Mouse (Mus musculus) layer of hippocampus, adult 8-10 months (tissue): ENCODE measurements around the gene Ube2e2. TPM values are rescaled to one million over a fixed set of nuclear protein-coding genes. Genes with fewer than 3 reads are reported as not detected.

Source experiments
- DNase-seq, 2 experiments: peaks; one replicate each; pipeline ENCODE4 v3.0.0; 2022; ENCODE audit warnings: low spot score in 2 of 2
- total RNA-seq, 4 experiments: library from RNA; stranded (reverse); gene quantifications; 2 replicates each; pipeline ENCODE4 v1.2.4; 2022

Gene Ube2e2
- 100 to 1,000 TPM; 182 to 214 (median 199) TPM for total RNA-seq

DNA sequence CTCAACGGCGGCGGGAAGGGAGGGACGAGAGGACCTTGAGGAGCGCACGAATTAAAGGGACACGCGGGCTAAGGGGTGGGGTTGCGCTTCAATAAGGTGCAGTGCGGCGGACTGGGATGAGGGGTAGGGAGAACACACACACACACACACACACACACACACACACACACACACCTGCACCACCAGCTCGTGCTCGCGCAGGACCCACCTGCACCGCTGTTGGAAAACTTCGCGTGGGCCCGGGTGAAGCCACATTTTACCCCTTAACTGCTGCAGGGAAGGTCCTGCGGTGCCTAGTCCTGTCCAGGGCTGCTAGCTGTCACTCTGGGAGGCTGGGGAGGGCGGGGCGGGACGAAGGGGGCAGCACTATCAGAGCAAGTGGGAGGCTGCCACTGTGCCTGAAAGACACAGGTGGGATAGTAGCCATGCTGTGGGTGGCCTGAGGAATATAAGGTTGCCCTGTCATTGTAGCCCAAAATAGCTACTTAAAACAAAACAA, at the start of gene Ube2e2:
Ube2e2 (minus strand) TSS at position 321 of the 499 bp plus-strand sequence.
- no peak for DNase-seq

DNA sequence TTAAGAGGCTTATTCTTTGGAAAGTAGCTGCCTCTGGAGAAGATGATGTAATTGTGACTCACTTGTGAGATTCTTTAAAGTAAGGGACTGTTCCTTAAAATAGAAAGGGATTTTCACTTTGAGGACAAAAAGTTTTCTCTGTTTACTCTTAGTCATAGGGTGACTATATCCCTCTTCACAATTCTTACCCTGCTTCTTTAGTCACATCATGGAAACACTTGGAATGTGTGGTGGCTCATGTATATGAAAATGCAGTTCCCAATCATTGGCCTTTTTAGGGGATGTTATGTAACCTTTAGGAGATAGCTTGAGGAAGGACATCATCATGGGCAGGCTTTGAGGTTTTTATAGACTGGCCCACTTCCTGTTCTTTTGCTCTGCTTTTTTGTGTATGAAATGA, 46.0 kb upstream of the Ube2e2 start:
- no peak for DNase-seq

DNA sequence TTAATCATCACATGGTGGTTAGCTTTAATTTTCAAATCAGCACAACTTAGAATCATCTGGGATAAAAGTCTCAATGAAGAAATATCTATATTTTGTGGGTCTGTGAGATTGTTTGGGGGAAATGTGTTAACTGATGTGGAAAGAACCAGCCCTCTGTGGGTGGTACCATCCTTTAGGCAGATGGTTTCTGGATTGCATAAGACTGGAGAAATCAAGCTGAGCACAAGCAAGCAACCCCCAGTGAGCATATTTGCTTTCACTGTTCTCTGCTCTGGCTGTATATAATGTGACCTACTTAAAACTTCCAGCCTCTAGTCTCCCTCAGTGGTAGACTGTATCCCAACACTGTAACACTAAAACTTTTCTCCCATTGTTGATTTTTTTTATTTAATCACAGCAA, 9.5 kb upstream of the Ube2e2 start:
- peak; percentile 24 to 26 for DNase-seq

DNA sequence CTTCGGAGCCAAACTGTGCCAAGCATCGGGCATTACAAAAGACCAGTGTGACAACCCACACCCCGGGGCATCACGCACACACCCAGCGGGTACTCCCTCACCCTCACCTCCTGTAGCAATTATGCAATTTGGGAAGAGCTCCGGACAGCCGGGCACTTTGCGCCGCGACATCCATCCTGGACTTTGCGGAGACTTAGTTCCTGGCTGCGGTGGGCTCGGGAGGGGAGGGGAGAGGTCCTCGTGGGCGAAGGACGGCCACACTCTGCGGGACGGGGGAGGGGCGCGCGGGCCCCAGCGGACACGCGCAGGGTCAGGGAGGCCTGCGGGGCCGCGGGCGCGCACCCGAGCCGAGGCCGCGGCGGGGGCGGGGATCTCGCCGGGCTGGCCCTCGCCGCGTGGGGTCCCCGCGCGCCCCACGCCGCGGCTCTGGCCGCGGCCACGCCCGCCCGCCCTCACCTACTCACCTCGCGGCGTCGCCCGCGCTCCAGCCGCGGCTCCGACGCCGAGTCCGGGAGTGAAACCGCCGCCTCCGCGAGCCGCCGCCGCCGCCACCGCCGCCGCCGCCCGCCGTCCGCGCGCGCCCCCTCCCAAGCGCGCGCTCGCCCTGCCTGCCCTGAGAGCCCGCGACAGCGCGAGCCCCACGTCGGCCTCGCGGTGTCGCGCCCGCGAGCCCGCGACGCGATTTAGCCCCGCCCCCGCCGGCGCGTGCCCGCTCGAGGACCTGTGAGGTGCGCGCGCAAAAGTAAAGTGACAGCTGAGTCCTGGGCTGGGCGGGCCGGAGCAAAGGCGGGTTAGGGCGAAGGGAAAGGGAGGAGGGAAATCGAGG, 733 bp downstream of the Ube2e2 start:
- DNase-seq: peak; percentile 75 to 80

DNA sequence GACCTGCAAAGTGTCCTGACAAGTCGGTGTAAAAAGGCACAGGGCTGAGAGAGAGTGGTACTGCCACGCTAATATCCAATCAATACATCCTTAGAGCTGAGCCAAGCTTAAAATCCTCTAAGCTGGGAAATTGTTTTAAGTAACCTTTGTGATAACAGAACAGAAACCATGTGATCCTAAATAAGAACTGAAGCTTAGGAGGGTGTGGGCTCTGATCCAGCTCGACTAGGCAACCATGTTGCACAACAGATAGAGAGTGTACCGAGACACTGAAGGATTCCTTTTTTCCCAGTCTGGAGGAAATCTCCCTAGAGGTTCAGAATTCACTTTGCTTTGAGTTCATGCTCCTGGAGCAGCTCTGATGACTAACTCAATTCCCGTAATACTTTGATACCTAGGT, 4.5 kb downstream of the Ube2e2 start:
- DNase-seq: no peak

DNA sequence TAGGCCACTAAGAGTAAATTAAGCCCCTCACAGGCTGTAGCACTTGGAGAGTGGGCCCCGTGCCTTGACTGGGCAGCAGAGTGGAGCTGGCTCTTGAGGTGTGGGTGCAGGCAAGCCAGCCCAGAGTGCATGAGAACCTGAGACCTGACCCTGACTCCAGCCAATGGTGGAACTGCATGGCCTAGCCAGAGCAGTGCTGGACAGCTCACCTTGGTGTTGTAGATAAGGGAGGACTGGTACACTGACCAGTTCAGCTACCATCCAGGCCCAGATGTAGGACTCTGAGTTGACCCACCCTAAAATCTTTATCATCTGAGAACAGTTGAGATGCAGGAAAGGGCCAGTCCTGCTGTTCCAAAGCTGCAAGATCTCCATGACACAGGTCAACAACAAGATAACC, 11.6 kb downstream of the Ube2e2 start:
- no peak for DNase-seq

DNA sequence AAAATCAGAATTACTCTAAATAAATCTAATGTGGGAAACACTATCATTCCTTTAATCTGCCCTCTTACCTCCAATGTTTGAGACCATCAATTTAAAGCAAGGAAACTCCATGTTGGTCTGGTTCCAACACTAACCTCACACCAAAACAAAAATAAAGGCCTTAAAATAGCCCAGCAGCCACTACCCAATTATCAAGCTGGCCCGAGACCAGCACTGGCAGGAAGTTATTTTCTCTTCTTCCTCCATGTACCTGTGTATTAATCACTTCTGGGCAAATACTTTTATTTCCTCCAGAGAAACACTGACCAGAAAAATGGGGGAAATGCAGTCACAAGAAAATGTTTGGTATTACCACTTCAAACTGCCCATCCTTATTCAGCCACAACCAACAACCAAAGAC, 23.4 kb downstream of the Ube2e2 start:
- no peak for DNase-seq

DNA sequence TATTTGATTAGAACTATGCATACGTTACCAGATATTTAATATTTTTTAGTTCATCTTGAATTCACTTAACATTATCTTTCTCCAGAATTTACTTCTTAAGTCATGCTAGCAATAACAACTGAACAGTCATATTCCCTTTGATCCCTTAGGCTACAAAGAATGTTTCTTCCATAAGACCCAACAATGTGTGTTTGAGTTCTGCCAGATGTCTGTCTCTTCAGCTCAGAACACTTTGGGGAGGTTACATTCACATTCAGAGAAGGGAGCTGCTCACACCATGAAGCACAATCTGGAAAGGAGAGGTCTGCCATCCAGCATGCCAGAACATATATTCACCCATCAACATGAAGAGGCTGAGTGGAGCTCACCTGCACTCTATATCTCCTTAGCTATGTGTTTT, 65.4 kb downstream of the Ube2e2 start:
- no peak for DNase-seq

DNA sequence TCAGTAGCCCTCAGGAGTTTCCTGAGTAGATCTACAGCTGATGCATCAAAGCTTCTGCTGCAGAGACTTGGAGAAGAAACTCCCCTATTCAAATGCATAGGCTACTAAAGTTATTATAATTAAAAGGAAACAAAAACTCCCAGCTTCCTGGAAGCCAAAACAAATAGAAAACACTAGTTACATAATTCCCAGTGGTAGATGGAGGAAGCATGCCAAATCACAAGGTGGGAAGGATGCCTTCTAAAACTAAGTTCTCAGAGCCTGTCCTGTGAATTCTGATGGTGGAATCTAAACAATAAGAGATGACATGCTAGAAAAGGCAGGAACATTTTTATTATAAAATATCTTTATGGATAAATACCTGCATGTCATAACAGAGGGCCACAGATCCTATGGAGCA, 67.3 kb downstream of the Ube2e2 start:
- DNase-seq: no peak

DNA sequence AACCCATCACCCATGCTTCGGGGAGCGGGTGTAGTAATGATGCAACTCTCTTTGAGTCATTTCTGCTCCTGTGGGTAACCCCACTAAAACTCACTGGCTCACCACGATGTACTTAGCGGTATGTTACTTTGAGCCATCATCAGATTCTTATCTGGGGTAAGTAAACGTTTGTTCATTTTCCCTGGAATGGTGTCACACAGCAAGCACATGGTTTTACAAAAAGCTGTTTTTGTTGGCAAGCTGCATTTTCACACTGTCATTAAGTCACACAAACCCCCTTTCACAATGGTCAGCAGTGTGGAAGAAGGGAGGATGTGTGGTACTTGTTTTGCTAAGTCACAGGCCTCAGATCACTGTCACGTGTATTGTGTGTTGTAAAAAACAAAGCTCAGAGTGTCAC, 73.4 kb downstream of the Ube2e2 start:
- DNase-seq: no peak

DNA sequence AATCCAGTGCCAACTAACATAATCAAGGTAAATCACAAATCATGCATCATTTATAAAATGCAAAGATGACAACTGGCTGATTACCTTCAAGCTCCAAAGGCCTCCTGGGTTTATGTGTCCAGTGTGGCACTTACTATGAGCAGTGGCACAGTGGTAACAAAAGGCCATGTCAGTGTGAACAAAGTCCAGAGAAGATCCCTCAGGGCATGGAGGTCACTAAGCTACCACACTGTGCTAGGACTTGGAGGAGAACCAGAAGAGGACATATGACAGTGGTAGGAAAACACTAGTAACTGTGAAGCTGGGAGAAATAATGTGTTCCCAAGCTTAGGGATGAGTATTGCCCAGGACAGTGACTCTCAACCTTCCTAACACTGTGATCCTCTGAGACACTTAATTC, 97.2 kb downstream of the Ube2e2 start:
- DNase-seq: no peak

DNA sequence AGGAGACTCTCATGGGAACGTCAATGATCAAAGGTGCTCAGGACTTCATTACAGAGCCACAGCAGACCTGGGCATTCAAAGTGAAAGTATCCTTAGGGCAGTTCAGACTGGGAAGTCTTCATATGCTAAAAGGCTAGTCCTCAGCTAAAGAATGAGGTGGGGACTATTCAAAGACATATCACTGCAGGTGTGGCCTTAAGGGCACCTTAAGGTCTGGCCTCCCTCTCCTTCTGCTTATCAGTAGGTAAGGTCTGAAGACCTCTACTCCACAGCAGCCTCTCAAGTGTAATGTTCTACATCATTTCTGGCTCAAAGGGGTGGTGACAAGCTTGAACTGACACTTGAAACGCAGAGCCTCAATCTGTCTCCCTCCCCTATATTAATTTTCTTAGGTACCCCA, 98.3 kb downstream of the Ube2e2 start:
- DNase-seq: no peak

DNA sequence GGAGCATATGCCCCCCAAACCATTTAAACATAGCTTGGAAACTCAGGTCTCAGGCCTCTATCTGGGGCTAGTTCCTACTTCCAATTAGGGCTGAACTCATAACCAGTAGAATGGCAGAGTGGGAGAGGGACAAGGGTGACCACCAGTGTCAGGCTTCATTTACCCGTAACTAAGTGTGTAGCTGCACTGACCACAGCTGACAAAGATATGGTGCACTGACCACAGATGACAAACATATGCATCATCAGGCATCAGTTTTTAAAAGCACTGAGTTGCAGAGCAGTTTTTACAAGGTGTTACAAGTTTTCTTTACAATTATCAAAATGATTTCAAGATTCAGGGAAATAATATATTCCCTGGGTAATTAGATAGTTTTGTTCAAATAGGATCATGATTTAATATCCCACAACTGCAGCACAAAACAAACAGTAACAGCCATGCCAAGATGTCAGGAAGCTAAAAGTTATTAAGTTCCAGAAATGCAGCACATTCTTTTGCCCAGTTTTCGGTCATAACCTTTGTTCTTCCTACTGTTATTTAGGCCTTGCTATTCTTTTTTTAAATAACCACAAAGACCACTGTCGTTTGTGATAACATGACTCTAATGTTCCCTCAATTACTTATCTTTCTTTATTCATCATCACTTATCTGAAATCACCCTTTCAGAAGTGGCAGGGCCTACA, 114.9 kb downstream of the Ube2e2 start:
- no peak for DNase-seq

DNA sequence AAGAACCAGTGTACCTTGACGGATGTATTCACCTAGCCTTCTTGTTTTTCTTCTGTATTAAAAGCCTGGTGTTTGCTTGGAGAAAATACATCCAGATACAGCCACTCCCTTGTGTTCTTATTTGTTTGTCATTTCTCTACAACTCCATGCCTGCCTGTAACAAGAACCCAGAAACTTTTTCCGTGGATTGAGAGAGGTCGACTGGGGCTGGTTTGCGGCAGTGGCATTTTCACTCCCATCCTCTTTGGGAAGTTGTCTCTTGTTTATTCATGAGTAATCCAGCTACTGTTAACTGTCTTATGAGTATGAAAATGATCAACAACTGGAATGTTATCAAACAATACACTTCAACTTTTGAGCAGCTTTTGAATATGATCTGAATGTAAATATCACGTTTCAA, 115.8 kb downstream of the Ube2e2 start:
- no peak for DNase-seq

DNA sequence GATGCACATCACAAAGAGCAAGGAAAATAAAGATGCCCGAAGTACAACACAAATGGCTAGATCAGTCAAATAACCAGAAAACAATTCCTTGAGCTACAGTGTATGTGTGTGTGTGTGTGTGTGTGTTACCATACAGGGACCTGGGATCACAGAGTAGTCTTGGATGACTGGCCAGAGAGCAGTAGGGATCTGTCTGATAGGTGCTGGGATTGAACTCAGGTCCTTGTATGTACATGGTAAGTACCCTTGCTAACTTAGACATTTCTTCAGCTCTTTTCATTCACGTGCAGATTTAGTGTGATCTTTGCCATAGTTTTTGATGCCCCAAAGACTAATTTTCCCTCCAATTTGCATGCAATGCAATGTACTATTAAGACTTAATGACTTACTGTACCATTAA, 117.9 kb downstream of the Ube2e2 start:
- DNase-seq: no peak

DNA sequence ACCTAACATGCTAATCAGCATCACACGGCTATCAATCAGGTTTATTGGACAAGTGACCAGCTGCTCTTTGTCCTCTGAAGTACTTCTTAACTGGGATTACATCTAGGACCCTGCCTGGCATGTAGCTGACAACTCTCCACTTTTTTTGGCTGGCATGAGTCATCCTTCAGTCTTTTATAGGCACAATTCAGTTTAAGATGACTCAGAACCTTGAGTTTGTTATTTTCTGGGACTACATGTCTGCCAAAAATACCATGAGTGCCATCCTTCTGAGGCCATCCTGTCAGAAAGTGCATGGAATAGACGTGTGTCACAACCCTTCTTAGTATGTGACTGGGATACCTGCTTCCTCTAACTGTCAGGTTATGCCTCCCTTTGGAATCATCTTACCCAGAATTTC, 120.3 kb downstream of the Ube2e2 start:
- no peak for DNase-seq

DNA sequence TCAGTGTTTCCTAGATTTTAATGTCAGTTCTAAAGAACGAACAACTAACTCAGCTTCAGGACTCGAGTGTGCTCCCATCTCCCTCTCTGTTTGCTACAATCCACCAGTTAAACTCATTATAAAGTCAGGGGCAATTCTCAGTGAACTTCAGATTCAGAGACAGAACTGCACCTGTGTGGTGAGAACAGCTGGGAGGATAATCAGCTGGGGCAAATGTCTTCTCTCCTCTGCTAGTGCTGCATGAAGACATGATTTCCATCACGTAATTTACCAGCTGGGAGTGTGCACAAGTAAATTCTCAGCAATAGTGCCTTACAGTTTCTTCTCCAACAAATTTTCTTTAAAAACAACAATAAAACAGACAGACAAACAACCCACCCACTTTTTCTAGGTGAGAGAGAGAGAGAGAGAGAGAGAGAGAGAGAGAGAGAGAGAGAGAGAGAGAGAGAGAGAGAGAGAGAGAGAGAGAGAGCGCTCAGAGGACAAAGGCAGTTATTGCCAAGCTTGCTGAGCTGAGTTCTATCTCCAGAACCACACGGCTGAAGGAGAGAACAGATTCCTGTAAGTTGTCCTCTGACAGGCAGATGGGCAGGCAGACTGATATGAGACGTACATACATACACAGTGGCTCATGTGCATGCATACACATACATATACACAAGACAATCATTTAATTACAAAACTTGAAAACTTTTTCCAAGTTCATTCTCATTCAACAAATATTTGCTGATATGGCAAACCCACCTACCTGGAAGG, 134.3 kb downstream of the Ube2e2 start:
- no peak for DNase-seq

DNA sequence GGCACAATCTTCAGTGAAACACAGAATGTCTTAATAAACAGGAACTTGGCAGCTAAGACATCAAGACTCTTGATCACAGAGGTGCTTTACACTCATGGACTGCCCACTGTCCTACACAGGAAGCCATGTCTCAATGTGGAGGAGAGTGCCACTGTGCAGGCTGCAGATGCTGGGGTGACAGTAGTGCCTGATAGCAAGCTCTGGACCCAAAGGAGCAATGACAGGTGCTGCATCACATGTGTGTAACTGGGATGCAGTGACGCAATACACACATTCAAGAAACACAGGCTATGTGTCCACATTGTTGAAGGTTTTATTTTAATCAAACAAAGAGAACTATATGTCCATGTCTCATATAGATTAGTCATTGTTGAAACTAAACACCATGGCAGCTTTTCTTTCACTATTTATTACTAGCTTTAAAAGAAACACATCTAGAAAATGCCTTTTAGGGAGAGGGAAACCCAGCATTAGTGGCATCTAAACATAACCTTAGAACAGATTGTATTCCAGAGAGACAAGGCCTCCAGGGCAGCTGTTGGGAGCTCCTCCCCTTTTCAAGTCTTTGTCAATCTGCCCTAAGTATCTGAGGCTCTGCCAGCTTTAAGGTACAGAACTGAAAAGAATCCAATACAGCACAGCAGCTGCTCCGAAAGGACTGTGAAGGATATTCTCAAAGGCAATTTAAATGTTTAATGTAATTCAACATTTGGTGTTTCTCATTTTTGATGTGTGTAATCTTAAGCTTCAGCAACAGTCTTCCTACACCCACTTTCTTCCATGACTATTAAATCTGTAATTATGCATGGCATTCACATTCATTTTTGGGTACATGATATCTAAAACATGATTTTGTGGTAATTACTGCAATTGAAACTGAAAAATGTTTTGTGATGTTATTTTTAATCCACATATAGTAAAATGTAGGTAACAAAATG, 135.2 kb downstream of the Ube2e2 start:
- peak in 1 of 2 experiments; percentile 38 for DNase-seq

DNA sequence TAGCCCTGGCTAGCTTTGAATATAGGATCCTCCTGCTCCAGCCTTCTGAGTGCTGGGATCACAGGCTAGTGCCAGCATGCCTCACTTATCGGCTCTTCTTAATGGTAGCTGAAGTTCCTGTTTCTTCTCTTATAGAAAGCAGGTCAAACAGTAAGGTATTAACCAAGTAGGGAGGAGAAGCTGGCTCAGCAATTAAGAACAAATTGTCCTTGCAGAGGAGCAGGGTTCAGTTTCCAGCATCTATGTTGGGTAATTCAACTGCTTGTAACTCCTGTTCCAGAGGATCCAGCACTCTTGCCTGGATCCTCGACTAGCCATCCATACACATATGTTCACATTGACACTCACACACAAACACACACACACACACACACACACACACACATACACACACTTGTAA, 136.1 kb downstream of the Ube2e2 start:
- DNase-seq: no peak

DNA sequence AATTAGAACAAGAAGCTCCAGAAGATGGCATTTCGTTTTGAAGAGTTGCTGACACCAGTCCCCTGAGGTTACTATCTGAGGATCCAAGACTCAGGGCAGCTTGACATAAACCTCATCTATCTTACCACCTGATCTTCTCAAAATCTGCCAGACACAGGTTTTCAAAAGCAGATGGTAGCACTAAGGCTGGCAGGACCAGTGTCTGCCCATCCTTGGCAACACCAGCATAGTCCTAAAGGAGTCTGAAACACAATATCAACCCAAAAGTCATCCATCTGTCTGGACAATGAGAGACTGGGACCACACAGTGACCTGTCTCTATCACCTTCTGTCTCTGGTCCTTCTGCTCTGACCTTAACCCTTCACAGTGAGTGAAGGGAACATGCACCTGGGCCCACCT, 138.7 kb downstream of the Ube2e2 start:
- DNase-seq: no peak

DNA sequence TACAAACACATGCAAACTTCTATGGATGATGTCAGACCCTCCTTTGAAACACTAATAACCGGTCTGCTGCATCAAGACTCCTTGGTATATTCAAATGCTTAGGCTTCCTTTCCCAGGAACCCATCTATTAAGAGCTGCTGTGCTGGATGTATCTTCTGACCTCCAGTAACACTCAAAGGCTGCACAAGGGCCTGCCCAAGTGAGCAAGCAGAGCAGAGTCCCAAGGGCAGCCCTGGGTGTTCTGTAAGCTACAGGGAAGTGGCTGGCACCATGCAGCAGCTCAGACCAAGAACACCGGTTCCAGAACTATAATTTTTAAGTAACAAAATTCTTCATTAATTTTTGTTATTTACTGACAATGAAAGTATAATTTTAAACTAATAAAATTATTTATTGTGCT, 139.5 kb downstream of the Ube2e2 start:
- DNase-seq: no peak
